Mouse (Mus musculus) ES-E14 (cell line): Measurements from ENCODE around the gene Kdf1.

Experiments used
- CHD2 ChIP-seq: IDR thresholded peaks from 2 replicates; pipeline ENCODE4 v1.6.1; 2014; ENCODE audit warnings: mild to moderate bottlenecking, low read depth, low read length, inconsistent platforms
- HCFC1 ChIP-seq: IDR thresholded peaks from 2 replicates; pipeline ENCODE4 v1.6.1; 2012; ENCODE audit warnings: low read length, inconsistent platforms, borderline replicate concordance; ENCODE audit not compliant: insufficient read depth
- MAFK ChIP-seq: IDR thresholded peaks from 2 replicates; pipeline ENCODE4 v1.6.1; 2014; ENCODE audit warnings: mild to moderate bottlenecking, low read depth, low read length, inconsistent platforms; ENCODE audit not compliant: insufficient read depth
- ZC3H11A ChIP-seq: IDR thresholded peaks from 2 replicates; pipeline ENCODE4 v1.6.1; 2012; ENCODE audit warnings: low read depth, mild to moderate bottlenecking, inconsistent platforms, low read length, borderline replicate concordance

- no peak for TF ChIP-seq MAFK
- no peak for TF ChIP-seq HCFC1
- no peak for TF ChIP-seq ZC3H11A
- no peak for TF ChIP-seq CHD2
Measured at GRCm38 (mm10) chr4:133521502-133521901, 2.7 kb downstream of the Kdf1 start.
